Mouse (Mus musculus) kidney, postnatal 14 days (tissue): Measurements from ENCODE around the gene Slc18b1.
"Not testable (repeated sequence)": the region's sequence is repeated elsewhere in the genome, so short reads cannot be mapped to it uniquely, and the experiment has no call there.

Experiments
- DNase-seq: peaks from one replicate; pipeline ENCODE4 v3.0.0; 2022; ENCODE audit warnings: mixed read lengths

The Slc18b1 gene

DNA sequence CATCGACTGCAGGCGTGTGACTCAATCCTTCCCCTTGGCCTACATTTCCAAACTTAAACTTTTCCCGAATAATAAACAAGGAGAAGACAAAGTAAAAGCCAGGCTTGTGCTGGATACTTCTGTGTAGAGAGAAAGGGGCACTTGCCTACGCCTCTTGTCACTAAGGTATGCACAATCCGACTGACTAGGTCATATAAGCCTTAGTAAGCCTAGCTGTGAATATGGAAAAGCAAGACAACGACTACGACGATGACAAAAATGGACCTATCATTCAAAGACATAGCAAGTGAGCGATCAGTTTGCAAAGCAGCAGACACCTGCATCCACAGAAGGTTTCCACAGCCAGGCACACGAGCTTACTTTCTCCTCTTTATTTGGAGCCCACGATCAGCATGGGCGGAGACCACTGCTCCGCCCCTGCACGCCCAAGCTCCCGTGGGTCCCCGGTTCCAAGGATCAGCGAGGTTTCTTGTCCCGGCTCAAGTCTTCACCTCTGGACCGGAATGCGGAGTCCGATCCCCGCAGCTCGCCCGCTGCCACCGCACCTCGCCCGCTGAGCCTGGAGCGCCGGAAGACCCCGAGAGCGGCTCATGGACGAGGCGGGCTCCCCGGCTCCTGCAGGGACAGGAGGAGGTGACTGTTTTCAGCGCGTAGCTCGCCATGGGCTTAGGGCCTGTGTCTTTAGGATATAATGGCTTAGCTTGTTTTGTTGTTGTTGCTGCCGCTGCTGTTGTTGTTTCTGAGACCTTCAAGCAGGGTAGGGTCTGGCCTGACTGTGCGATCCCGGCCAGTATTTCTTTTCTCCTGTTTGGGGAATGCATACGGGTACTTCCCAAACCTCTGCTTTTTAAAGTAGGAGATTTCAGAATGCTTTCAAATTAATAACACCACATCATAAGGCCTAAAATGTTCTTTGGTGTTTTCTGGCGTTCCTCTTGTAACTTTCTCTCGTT lies at the start of gene Slc18b1:
Gene Slc18b1 (plus strand): TSS at position 436 of the 953 bp plus-strand sequence.
- DNase-seq = peak; percentile 73

DNA sequence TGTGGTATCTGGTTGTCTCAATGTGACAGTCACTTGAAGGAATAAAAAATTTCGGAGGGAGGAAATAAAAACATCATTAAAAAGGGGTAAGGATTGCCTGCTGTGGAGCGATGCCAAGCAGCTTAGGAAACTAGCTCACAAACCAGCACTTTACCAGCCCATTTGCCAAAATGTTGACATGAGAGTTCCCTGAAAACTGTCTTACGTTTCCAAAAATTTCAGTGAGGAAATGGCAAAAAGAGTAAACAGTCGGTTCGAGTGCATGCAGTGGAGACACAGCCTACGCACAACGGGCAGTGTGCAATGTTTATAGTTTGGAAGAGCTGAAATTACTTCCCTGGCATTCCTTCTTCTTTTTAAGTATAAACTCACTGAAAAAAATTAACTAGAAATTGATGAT lies 42.6 kb upstream of the Slc18b1 start:
- no peak for DNase-seq

DNA sequence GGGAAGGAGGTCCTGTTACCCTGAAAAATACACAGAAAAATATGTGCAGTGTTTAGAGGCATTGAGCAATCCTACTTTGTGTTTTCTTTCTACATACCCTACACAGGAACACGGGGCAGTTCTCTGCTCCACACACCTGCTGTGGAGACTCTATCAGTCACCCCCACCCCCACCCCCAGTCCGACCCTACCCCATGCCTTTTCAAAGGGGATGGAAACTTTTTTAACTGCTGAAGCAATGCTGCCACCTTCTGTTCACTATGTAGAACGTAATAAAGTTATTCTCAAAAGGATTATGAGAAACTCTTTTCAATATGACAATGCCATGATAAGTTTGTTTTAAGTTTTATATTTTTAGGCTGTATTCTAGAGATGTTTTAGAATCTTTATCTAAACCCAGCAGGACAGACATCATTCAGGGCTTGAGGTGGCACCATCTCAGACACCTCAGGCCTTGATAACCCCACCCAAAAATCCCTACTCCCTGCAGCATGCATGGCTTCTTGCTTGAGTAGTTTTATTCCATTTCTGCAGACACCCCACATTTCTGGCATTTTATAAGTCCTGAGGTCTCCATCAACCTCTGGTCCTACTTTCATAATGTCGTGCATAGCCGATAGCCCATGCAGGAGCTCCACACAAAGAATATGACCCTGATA lies 19.4 kb upstream of the Slc18b1 start:
- DNase-seq = no peak

DNA sequence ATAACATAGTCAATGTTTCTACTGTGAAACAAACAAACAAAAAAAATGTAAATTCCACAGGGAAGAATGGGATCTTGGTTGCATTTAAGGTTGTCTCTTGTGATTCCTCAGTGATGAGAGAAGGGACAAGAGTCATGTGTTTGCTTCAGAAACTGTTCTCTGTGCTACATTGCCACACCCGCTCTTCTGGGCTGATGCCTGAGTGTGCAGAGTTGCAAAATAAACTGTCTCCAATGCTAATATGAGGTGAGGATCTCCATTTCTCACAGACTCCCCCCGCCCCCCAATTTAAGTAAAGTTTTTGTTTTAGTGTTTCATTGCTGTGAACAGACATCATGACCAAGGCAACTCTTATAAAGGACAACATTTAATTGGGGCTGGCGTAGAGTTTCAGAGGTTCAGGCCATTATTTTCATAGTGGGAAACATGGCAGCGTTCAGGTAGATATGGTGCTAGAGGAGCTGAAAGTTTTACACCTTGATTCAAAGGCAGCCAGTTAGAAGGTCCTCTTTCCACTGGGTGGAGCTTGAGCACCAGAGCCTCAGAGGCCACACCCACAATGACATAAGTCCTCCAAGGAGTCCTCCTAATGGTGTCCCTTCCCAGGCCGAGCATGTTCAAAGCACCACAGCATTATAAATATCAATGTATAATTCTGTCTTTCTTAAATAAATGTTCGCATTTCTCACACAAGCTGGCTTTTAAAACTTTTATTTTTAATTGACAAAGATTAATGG lies 16.1 kb upstream of the Slc18b1 start:
- no peak for DNase-seq

DNA sequence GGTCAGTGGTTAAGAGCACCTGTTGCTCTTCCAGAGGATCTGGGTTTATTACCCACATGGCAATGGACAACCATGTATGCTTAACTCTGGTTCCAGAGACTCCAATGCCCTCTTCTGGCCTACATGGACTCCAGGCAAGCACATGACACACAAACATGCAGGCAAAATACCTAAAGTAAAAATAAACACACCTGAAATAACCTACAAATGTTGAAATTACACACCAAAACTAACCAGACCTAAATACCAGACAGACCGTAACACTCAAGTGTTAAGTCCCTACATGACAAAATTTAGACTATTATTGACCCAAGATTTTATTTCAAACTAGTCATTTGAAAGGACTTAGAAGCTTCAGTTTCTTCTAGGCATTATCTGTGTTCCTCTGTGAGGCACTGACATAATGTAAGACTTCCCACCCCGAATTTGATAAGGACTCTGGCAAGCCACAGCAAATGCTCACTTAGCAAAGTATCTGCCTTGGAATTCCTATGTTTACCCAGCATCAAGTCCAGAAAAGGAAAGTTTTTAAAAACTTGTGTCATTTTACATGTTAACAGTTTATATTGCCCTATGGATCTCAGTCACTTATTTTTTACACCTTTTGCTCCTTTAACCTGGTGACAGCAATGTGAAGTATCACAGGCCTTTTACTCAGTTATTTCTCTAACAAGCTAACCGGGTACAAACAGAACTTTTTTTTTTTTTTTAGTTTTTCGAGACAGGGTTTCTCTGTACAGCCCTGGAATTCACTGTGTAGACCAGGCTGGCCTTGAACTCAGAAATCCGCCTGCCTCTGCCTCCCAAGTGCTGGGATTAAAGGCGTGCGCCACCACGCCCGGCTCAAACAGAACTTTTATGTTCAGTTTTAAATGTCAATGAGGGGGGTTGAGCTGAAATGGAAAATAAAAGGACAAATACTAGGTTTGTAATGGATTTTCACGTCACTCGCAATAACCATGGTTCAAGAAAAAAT lies 14.7 kb upstream of the Slc18b1 start:
- DNase-seq = no peak

DNA sequence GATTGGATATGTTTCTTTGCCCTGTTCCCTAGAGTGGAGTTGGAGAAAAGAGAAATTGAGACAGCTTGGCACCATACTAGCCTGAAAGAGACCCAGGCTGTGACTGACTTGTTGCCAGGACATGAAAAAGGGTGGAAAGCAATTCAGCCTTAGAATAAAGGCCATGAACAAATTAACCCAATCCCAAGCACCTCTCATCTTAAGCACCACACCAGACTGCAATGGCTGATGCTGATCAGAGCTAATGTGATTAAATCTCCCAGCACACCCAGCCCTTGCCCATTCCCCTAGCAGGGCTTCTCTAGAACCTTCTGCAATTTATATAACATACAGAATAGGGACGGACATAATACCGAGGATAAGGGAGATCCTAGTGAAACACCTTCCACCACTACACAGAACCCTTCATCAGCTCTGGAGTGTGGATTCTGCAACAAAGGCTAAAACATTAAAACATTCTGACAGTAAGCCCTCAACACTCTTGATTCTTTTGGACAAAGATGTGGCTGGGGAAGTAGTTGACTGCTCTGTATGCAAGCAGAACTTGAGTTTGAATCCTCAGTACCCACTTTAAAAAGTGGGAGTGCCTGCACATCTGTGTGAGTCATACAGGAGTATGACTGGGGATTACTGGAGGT lies 13.8 kb upstream of the Slc18b1 start:
- no peak for DNase-seq

DNA sequence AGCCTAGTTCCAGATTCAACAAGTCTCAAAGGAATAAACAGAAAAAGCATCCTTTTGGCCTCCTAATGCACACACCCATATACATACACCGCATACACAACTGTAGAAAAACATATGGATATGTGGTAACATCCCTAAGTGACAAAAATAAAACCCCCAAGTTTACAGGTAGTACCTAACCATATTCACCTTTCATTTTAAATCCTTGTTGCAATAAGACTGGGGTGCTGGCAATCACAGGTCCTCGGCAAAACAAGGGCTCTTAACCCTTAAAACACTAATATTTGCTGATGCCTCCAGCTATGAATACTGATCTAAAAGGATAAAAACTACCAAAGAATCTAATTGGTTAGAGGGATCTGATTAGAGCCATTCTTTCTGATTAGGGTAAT lies 13.3 kb upstream of the Slc18b1 start:
- no peak for DNase-seq

DNA sequence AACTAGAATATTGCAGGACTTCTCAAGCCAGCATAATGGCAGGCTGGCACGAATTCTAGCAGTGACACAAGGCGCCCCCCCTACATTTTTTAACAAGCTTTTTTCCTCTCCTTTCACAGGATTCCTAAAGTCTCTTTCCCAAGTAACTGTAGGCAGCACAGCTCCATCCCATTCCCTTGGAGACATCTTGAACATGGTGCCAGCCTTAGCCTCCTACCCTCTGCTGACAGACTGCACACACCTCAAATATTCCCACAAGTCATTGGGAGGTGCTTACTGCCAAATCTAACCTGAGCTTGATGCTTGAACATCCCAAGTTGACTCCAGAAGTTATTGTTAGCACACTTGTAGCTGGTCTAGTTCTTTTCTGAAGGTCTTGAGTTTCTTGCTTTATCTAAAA lies 12.7 kb upstream of the Slc18b1 start:
- DNase-seq = no peak

DNA sequence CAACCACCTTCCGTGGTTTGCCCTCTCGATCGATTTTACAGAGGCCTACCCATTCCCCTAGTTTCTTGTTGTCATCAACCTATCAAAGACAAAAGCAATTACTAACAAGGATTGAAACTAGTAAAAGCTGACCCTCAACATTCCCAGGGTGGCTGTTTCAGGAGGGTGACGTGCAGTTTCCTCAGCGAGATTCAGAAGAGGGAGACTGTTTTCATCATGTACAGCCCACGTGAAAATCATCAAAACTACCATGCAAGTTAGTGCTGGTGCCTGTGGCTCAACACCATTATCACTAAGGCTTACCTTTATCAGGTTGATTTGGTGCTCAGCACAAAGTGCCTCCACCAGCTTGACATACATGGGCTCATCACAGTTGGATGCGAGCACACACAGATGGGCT lies 11.2 kb upstream of the Slc18b1 start:
- not testable (repeated sequence) for DNase-seq

DNA sequence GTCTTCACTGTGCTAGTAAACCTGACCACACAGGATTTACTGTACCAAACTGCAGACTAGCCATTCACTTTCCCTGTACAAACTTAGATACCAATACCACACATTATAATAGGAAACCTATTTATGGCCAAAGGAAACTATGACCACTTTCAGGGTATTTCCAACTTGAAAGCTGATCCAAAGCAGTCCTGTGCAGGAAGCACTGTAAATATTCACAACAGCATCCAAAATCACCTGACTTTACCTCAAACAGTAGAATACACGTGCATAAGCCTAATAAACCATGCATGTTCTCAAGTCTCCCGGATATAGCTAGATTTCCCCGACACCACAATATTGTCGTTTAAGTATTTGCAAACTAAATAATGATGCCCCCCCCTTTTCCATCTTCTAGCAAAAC lies 10.7 kb upstream of the Slc18b1 start:
- no peak for DNase-seq

DNA sequence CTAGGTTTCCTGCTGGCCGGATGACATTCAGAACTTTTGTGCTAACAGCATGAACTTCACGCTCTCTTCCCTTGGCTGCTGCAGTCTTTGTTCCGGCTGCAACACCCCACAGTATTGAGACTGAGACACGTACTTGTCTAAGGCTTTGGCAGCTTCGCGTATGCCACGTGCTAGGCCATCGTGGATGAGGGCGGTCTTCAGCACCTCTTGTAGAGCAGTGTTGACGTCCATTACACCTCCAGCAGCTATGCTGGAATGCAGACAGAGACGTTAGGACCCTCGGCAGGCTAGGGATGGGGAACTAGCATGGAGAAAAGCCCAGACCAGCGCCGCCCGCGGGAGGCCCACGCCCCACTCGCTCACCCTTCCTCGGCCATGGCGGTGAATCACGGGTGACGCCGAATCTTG lies 10.2 kb upstream of the Slc18b1 start:
- not testable (repeated sequence) for DNase-seq

DNA sequence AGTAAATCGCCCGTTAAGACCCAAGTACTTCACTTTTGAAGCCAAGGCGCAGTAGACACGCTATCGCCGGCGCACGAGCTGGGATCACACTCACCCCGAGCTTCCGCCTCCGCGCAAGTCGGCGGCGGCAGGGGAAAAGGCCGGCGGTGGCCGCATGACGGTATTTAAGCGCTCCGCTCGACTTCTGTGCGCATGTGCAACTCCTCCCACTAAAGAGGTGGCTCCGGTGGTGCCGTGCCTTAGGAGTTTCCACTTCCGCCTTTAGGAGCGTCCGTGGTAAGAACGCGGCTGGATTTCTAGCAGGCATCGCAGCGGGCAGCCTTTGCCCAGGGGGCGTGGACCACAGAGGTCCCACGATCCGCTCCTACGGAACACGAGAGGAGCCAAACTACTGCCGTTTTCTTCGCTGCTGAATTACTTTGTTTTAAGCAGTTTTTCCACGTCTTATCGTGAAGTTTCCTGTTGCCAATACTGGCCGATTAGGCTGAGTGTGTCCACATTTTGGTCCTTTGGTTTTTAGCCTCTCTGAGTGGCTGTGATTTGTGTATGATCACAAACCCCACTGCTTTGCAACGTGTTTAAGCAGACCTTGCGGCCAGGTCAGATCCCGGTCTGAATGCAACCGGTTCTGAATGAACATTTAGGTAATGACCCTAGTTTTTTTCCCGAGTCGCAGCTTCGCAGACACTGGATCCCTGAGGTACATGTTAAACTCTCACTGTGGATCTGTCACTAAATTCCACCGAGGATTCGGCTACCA lies 9.5 kb upstream of the Slc18b1 start, which contains the start of gene Rps12:
Gene Rps12 (minus strand): TSS at position 214 of the 760 bp plus-strand sequence.
- peak; percentile 99 for DNase-seq

DNA sequence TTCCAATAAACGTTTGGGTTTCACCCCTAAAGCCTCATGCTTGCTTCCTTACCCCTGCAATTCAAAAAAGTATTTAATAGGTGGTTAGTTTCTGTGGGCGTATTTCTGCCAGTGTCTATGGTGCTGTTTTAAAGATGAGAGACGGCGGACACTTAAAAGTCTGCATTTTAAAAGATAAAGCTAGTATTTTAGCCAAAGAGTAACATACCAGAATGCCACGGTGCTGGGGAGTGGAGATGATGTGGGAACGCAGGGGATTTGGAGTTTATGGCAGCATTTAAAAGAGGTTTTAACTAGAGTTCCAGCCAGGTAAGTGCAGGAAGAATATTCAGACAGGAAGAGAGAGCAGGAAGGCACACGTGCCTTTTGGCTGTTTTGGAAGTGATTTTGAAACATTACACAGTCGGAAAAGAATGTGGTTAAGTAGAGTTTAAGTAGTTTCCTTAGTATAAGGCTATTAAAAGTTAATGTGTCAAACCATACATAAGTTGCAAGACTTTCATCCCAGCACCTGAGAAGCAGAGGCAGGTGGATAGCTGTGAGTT lies 8.7 kb upstream of the Slc18b1 start:
- no peak for DNase-seq

DNA sequence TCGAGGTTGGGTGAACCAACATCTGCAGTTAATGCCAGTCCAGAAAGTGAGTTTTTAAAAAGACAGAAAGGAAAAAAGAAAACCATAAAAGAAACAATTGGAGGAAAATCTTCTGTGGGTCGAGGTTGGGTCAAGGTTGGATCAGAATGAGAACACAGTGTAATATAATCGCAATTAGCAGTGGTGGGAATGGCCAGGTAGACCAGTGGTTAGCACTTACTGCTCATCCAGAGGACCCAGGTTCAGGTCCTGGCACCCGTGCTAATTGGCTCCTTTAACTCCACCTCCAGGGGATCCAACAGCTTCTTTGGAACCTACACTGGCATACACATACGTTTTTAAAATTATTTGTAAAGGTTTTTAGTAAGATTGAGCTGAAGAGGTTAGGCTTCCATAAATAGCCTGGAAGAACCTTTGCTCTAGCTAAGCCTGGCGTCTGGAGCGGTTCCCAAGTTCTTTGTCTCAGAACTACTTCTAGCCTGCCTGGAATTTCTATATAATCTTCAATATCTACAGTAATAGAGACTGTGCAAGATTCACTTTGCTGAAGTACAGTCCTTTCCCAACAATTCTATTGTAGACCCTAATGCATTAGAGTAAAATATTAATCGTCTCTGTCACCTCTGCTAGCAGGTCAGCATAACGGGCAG lies 790 bp upstream of the Slc18b1 start:
- no peak for DNase-seq

DNA sequence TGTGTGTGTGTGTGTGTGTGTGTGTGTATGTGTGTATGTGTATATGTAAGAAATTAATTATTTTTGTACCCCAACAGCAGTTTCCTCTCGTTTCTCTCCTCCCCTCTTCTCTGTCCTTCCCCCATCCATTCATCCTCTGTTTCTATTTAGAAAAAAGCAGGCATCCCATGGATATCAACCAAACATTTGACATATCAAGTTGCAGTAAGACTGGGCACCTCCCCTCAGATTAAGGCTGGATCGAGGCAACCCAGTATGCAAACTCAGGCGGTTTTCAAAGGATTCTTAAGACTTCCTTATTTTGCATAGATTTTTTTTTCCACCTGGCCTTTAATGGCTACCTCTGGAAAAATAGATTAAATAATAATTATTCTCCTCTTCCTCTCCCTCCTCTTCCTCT lies 820 bp downstream of the Slc18b1 start:
- DNase-seq = no peak

DNA sequence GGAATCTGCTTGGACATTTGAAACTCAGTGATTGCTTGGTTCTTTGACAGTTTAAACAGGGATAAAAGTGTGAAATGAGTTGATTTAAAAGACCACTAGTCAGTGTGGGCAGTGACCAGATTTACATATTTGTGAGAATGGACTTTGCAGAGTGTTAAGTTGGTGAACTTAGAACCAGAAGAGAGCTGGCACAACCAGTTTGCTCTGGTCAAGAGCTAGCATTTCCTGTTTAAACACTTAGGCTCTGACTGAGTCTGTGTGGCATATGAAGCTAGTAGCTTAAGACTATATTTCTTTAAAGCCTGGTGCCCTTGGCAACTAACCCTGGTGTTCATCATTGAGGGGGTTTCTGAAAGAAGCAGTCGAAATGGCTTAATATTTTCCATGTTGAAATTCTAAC lies 1.4 kb downstream of the Slc18b1 start:
- peak; percentile 50 for DNase-seq

DNA sequence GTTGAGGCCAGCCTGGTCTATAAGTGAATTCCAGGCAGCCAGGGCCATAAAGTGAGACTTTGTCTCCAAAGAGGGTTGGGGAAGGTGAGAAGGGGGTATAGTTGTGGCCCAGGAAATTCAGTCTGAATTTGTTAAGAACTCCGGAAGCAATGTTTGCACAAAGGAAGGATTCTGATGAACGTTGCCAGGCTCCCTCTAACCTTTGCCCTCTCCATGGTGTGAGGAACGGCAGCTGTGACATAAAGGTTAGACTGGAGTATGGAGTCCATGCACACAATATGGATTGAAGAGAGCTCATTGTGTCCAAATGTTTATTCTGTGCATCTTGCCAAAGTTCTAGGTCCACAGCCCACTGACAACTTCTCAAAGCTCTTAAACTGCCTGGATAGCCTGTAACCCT lies 3.1 kb downstream of the Slc18b1 start:
- no peak for DNase-seq

DNA sequence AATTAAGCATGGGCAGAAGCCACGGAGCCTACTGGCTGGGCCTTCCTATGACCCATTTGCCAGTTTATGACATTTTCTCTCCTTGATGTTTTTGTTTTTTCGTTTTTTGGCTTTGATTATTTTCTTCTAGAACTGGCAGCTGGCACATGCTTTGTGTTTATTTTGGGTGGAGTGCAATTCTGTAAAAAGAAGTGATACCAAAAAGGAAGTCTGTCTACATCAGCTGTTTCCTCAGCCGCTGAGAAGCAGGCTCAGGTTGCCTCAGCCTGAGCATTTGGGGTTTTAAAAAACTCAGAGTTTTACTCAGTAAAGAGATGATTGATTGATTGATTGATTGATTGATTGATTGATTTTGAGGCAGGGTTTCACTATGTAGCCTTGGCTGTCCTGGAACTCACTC lies 6.1 kb downstream of the Slc18b1 start:
- no peak for DNase-seq

DNA sequence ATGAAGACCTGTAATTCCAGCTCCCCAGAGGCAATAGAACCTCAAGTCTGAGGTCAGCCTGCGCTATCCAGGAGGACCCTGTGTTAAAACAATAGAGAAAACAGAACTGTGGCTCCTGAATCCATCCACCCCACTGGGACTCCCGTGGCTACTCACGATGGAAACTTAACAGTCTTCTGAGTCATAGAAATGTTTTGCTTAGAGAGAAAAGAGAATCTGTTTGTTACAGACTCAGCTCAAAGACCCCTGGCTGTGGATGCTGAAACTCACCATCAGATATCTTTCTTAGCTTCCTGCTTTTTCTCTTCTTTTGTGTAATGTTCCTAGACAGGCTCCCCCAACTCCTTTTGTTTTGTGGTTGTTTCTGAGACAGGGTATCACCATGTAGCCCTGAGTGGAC lies 7.9 kb downstream of the Slc18b1 start:
- DNase-seq = no peak

DNA sequence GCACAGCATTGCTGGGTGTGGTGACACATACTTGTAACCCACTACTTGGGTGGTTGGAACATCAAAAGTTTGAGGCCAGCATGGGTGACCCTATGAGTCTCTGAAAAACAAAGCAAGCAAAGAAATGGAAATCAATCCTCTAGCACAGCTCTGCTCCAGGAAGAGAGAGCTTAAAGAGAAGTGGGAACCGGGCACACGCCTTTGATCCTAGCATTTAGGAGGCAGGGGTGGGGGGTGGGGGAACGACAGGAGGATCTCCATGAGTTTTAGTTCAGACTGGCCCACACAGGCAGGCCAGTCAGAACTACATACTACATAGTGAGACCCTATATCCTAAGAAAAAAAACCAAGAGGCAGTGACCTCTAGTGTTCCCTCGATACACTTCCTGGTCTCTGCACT lies 9.4 kb downstream of the Slc18b1 start:
- DNase-seq = no peak
